In genomic region chr17:71250819-71251600, GRCm38 (mm10) we compare ENCODE assay signal across 8 mouse cellular contexts.
DNase-seq lines count a peak whose midpoint lies in the region.

No protein-coding gene starts in this region.

- peak; percentile 52 for DNase-seq in right cerebral cortex, adult 18-20 months
- DNase-seq in right cerebral cortex, postnatal 4 days, result no peak
- peak; percentile 70 for DNase-seq in fibroblast of lung, adult 2 months (ENCODE audit: low read depth)
- DNase-seq in kidney, adult 9 months, result peak; percentile 32
- peak; percentile 37 for DNase-seq in lung, postnatal 10 days
- no peak for DNase-seq in cerebellum, postnatal 25 days
- no peak for DNase-seq in B cell, adult 2 months
- DNase-seq in thymus, postnatal 10 days (ENCODE audit: low spot score in 2 of 2), result no peak

Comparison
In these comparisons a context has a peak if more than half of its experiments do, and no peak if none do; other contexts are left out.
1. DNase-seq: peak in right cerebral cortex, adult 18-20 months (single experiment), fibroblast of lung, adult 2 months (single experiment), kidney, adult 9 months (single experiment) and lung, postnatal 10 days (single experiment); none in right cerebral cortex, postnatal 4 days (single experiment), cerebellum, postnatal 25 days (0 of 2), B cell, adult 2 months (0 of 2) and thymus, postnatal 10 days (0 of 2).